Mouse (Mus musculus) liver (tissue): ENCODE measurements around the gene Jade1.
A peak's percentile ranks its signal among the peaks of the same experiment; 100 is the strongest.

Experiments used
- DNase-seq: peaks from one replicate; pipeline ENCODE4 v3.0.0-alpha.2; 2020; ENCODE audit warnings: mixed read lengths

Jade1 gene

DNA sequence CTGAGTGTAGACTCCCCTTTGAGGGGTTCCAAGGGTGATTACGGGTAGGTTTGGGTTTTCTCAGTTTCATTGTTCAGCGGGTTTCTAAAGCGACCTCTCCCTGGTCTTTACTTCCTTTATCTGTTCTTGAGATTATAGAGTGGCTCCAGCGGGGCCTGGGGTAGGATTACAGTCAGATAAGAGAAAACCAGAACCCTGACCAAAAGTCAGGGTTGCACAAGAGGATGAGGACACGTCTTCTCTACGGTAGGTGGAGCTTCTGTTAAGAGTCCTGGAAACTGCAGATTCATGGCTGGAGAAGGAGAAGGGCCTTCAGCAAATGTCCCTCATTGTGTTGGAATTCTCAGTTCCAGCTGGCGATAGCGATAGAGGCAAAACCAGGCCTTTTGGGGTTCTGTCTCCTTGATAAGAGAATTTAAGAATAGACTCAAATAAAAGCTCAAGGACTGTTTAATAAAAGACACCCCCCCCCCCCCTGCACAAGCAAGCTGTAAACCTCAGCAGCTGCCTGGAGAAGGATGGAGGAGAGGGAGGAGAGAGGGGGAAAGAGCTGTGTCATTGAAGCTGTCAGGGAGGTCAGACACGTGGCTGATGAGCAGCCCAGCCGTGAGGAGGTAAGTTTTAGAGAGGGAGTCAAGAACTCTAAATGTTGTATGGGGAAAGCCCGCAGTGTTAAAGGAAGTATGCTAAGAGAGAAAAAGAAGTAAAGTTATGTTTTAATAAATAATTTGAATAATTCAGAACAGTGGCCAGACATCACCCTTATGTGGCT, 2.6 kb upstream of the Jade1 start:
- peak; percentile 32 for DNase-seq

DNA sequence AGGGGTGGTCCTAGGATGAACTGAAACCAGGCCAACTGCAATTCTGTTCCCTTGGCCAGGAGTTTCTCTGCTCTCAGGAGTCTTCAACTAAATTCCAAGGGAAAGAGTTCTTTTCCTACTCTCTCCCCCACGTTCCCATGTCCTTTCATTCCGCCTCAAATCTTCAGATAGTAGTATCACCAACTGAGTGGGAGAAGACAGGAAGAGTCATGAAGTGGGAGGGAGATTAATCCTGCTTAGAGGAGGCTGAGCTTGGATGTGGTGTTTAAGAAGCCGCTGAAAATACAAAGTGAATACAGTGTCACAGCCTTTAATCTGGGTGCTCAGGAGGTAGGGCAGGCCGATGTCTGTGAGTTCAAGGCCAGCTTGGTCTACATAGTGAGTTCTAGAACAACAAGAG, 1.9 kb upstream of the Jade1 start:
- DNase-seq, result no peak

DNA sequence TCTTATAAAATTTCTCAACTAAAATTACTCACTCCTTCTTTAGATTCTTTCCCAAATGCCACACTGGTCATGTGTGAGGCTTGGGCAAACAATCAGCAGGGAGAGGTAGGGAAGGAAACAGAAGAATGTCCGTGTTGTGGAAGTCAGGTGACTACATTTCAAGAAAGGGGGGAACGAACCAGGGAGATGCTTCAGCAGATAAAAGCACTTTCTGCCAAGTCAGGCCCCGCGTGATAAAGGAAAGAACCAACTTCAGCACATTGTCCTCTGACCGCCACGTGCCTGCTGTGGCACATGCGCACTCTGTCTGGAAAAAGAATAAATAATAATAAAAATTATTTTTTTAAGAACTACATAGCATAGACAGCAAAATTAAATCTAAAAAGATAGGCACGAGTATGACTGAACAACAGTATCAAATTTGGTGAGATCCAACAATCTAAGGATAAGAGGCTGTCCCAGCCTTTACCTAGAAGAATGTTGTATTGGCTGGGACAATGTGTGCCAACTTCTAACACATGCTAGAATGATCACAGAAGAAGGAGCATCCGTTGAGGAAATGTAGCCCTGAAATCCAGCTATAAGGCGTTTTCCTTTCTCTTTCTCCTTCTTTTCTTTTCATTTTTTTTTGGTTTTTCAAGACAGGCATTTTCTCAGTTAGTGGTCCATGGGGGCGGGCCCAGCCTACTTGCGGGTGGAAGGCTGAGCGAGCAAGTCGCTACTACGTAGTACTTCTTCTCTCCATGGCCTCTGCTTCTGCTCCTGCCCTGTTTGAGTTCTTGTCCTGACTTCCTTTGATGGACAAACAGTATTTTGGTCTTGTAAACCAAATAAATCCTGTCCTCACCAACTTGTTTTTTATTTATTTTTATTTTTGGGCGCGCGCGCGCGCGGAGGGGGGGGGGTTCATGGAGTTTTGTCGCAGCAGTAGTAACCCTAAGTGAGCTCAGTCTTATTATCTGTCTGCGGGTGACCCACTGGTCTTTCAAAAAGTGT, 753 bp upstream of the Jade1 start:
- no peak for DNase-seq

GRCm38 (mm10) chr3:41556451-41557266, 1.1 kb downstream of the Jade1 start:
- DNase-seq, result no peak

GRCm38 (mm10) chr3:41557267-41557995, 1.9 kb downstream of the Jade1 start:
- DNase-seq, result no peak

- DNase-seq, result no peak
Measured at GRCm38 (mm10) chr3:41560489-41560888, 5.0 kb downstream of the Jade1 start.

DNA sequence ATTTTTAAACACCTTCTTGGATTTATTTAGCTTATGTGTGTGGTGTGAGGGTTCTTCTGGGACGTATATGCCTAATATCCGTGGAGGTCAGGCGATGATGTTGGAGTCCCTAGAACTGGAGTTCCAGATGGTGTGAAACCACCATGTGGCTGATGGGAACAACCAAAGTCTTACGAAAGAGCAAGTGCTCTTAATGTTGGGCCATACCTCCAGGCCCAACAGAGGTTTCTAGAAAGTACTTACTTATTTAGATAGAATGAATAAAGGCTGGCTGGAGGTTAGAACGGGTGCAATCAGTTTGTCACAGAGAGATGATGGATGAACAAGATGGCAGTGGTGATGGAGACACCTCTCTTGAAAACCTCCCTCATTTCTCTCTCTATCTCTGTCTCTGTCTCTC, 6.3 kb downstream of the Jade1 start:
- no peak for DNase-seq

GRCm38 (mm10) chr3:41563211-41563931, 7.8 kb downstream of the Jade1 start:
- DNase-seq, result peak; percentile 86

DNA sequence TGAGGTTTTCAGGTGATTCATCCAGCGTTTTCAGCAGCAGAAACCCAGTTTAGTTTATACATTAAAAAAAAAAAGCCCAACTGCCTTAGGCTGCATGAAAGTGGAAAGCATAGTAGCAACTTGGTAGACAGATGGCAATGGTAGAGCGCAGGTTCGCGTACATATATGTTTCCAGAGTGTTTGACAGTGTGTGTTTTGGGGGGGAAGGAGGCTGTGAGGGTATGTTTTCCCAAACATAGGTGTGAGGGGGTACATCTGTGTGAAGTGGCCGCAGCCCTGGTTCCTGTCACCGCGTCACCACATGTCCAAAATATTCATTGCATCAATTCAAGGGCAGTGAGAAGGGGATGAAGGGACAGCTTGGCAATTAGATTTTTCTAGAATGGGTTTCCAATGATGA, 8.5 kb downstream of the Jade1 start:
- peak; percentile 24 for DNase-seq

- peak; percentile 84 for DNase-seq
Measured at GRCm38 (mm10) chr3:41564471-41565213, 9.1 kb downstream of the Jade1 start.

DNA sequence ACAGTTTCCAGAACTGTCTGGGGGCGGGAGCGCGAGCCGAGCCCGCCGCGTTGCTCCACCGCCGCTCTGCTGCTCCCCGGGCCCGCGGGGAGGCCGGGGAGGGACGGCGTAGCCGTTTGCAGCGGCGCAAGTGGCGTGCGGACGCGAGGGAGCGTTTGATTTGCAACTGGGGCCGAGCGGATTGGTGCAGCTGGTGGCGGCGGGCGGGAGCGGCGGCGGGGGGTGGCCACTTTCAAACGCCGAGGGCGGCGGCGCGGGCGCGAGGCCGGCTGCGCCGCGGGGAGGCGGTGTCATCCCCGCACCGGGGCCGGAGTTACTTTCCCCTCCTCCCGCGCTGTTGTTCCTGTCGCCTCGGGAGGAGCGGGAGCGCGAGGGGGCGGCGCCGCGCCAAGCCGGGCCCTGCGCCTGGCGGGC, 9.9 kb downstream of the Jade1 start:
- peak; percentile 90 for DNase-seq

- peak; percentile 84 for DNase-seq
Measured at GRCm38 (mm10) chr3:41565955-41566354, 10.4 kb downstream of the Jade1 start.

- no peak for DNase-seq
Measured at GRCm38 (mm10) chr3:41569943-41570342, 14.4 kb downstream of the Jade1 start.

DNA sequence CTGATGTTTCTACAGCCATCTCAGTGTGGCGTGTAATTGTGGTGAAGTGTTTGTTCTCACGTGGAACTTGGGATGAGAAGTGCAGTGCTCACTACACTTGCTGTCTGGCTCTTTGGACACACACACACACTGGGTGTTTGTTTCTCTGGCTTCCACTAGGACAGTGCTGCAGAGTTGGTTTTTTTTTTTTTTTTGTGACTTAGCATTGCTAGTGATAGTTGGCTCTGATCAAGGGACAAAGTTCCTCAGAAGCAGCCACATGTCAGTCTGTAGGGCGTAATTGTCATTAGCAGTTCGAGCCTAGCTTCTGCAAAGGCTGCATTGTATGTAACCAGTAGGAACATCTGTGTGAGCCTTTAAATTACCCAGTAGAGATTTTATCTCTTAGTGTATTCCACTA, 16.6 kb downstream of the Jade1 start:
- DNase-seq, result no peak

DNA sequence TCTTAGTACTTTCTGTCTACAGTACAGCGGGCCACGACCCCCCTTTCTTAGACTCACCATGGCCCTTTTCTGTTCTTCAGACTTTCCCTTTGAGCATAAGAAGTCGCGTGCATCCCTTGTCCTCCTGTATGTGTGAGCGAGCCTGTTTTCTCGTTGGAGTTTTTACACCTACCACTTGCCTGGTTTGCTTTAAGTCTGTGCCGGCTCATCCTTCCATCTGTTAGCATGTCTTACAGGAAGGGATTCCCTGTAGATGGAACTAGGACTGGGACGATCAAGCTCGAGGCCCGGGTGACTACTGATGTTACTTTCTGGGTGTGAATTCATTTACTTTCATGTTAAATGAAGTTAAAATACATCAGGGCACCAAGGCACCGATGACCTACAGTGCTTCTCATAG, 17.4 kb downstream of the Jade1 start:
- no peak for DNase-seq

DNA sequence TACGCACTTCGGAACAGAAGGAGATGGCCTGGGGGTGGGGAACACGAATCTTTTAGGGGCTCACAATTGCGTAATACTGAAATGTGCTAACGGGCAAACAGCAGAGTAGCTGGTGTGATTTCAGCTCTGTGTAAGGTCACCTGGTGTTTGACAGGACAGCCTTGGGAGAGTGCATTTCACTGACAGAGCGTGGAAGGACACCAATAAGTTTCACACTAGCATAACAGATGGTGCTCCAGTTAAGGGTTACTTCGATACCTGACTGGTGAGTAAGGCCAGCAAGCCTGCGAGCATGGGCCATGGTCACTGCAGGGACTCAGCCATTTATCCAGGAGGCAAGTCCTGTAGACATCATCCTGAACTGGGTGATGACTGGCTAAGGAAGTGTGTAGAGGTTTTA, 18.7 kb downstream of the Jade1 start:
- DNase-seq, result no peak

DNA sequence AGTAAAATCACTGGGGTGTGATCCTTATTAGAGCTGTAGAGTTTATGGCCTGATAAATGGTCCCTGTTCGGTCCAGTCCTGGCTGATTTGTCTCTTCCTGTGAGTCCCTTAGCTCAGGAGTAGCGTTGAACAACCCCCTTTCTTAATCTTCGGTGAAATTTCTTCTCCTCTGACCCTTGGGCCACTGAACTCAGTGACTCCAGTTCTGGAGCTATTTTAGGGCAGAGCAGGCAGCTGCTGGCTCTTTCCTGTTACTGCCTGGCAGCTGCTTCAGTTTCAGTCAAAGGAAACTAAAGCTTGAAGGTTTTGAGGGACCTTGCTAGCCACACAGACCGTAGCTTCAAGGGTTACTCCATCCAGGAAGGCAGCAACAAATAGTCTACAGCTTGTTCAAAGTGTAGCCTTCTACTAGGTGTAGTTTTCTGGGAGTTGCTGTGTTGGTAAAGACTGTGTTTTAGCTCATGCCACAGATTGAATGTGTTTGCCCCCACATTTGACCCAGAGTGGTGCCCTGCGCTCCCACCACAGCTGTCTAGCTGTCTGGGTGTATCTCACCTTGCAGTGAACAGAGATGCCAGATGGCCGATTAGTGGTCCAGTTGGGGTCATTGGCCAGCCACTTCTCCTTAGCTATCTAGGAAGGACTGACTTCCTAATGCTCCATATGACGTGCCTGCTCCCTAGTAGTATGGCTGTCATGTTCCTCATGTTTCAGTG, 19.3 kb downstream of the Jade1 start:
- DNase-seq, result no peak

DNA sequence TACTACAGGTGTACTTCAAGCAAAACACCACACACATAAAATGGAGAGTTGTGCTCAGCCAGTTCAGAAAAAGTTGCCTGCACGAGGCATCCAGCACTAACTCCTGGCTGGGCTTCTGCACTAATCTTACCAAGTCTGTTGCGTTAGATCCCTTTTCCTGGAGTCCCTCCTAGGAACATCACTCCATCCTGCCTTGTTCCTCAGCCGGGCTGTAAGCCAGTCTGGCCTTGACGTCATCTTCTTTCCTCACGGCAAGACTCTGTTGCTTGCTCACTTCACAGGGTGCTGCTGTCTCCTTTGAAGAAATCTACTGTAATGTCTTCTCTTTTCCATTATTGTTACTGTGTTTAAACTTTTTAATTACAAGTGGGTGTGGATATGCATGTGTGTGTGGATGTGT, 20.4 kb downstream of the Jade1 start:
- no peak for DNase-seq

- no peak for DNase-seq
Measured at GRCm38 (mm10) chr3:41577240-41577639, 21.7 kb downstream of the Jade1 start.

- no peak for DNase-seq
Measured at GRCm38 (mm10) chr3:41579873-41580272, 24.3 kb downstream of the Jade1 start.
